Mouse (Mus musculus) heart, postnatal 36 days (tissue): Measurements from ENCODE around the gene Ube2t. TPM values are rescaled to one million over a fixed set of nuclear protein-coding genes. Genes with fewer than 3 reads are reported as not detected.
A peak's percentile ranks its signal among the peaks of the same experiment; 100 is the strongest.

Experiments used
- DNase-seq, 2 experiments: peaks; one replicate each; pipeline ENCODE4 v3.0.0; 2021 to 2022
- intact Hi-C: fragments of 180-260 bp; cut with DNase I; formaldehyde crosslinking; loops from one replicate; pipeline ENCODE4 v1.15.1; 2025
- total RNA-seq, 2 experiments: library from RNA; stranded (reverse); gene quantifications; 2 replicates each; pipeline ENCODE4 v1.2.3; 2021

The Ube2t gene
- total RNA-seq, result 1 to 10 TPM; 7.2 to 7.3 TPM

GRCm38 (mm10) chr1:134962053-134962803 is at the start of gene Ube2t:
Gene Ube2t, plus strand, starts transcription at chr1:134962565.
- intact Hi-C loops, result no loop called here
- DNase-seq, result peak; percentile 92 to 94

DNA sequence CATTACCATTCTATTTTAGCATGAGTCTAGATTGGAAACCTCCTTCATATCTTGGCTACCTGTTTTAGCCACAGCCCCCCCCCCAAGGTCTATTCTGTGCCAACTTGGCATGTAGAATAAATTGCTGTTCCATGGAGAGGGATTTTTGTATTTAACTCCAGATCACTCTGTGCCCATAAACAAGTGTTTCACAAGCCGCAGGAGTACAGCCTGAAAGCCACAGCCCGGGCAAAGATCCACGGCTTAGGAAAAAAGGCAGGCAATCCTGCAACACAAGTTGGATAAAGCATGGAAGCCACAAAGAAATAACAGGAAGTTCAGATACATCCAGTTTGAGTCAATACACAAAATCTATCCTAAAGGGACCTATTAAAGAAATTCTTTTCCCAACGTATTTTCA is 48.8 kb upstream of the Ube2t start:
- peak; percentile 43 to 47 for DNase-seq
- intact Hi-C loops, result loop anchor here (5.0 kb wide), 1 partner anchor 39 kb away; no protein-coding TSS in a partner anchor

GRCm38 (mm10) chr1:134915421-134915820 is 46.9 kb upstream of the Ube2t start:
- no peak for DNase-seq
- intact Hi-C loops, result no loop called here

DNA sequence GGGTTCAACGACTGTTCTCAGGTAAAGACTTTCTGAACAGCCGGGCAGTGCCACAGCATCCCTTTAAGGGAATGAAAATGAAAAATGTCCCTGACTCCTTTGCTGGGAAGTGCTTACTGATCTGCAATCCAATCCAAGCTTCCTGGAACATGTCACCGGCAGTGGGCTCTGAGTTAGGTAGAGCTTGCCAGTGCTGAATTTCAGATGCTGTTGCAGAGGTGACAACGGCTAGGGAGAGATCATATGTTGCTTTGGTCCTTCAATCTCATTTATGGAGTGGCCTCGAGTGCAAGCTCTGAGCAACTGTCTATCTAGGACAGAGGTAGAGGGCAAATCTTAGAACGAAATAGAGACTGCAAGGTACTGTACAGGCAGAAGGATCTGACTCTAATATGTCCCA is 43.4 kb upstream of the Ube2t start:
- intact Hi-C loops, result no loop called here
- DNase-seq, result no peak

DNA sequence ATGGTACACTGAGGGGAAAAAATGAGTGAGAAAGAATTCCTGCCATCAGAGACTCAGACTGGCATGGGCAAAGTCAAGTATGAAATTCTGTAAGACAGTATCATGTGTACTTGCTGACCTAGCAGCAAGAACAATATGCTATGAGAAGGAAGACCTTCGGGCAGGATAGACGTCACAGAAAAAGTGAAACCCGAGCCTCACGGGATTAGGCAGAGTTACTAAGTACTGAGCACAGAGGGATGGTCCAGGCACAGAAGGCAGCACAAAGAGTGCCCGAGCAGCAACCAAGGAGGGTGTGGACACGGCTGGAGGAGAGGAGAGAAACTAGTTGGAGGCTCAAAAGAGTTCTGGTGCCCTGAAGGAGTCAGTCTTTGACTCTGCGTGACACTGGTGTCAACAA is 29.9 kb upstream of the Ube2t start:
- no peak for DNase-seq
- intact Hi-C loops, result no loop called here

DNA sequence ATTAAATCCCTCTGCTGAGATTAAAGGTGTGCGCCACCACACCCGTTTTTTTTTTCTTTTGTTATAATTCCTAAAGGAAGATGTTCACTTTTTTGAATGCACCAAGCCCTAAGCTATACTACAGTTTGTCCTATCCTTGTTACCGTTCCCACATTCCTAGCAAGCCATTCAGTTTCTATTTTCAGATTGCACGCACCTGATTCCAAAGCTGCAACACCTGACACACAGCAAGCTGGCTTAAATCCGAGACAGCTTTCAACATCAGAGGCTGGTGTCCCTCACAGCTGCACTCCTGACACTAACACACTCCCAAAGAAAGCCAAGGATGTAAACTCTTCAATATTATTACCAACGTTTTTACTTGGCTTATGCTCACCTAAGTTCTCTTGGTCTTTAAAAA is 26.0 kb upstream of the Ube2t start:
- no peak for DNase-seq
- intact Hi-C loops, result no loop called here

DNA sequence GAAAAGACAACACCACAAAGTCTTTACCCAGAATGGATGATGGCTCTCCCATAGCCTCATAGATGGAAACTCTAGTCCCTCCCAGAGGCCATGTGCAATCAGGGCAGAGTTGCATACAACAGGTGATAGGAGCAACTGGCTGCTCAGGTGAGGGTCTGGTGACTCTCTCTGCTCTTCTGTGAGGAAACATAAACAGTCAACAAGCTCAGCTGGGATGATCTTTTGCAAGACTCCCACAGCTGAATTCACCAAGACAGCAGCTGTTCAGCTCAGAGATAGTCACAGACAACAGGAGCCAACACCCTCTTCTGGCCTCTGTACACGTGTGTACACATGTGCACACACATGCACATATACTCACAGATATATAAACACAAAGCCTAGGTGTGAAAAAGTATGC is 24.1 kb upstream of the Ube2t start:
- intact Hi-C loops, result no loop called here
- no peak for DNase-seq

- DNase-seq, result no peak
- intact Hi-C loops, result no loop called here
Measured at GRCm38 (mm10) chr1:134940863-134941262, 21.5 kb upstream of the Ube2t start.

- no peak for DNase-seq
- intact Hi-C loops, result no loop called here
Measured at GRCm38 (mm10) chr1:134942898-134943297, 19.5 kb upstream of the Ube2t start.

DNA sequence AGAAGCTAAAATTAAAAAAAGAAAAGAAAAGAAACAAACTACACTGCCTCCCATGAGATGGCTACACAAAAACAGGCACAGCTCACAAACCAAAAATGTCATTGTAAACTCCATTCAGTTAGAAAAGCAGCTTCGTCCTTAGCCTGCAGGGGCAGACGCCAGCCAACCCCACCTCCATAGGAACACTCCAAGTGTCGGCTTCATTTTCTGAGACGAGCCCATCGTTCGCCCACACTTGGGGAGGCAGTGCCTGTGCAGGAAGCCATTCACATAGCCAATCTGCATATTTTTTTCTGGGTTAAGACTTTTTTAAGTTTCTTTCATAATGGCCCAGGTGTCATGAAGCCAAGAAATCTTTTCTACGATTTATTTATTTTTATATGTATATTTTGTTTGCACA is 14.8 kb upstream of the Ube2t start:
- no peak for DNase-seq
- intact Hi-C loops, result no loop called here

- peak in 1 of 2 experiments; percentile 40 for DNase-seq
- intact Hi-C loops, result loop anchor here (5.0 to 10.0 kb wide), 2 partner anchors 38 to 225 kb away; no protein-coding TSS in a partner anchor
Measured at GRCm38 (mm10) chr1:134949946-134950345, 12.4 kb upstream of the Ube2t start.

DNA sequence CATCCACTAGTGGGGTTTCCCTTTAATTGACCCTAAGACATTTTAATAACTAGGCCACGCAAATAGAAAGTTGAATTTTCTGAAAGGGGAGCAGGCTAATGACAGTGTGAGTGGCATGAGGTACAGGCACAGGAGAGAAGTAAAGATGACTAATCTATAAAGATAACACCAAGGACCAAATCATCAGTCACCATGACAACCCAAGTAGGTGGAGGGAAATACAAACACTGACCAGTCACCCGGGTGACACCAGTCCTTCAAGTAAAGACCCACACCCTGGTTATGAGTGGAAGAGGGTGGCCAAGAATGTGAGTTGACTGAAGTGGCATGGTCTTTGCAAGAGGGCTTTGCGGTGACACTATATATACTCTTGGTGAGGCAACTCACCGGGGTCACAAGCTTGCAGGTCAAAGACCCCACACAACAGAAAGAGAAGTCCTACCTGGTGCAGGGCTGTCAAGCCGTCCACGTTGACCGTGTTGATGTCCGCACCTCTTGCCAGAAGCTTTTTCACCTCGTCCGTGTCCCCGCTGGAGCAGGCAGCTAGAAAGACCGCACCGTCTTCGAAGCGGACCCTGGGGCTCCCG is 7.2 kb upstream of the Ube2t start:
- no peak for DNase-seq
- intact Hi-C loops, result loop anchor here (5.0 to 10.0 kb wide), 3 partner anchors 78 to 230 kb away; no protein-coding TSS in a partner anchor

DNA sequence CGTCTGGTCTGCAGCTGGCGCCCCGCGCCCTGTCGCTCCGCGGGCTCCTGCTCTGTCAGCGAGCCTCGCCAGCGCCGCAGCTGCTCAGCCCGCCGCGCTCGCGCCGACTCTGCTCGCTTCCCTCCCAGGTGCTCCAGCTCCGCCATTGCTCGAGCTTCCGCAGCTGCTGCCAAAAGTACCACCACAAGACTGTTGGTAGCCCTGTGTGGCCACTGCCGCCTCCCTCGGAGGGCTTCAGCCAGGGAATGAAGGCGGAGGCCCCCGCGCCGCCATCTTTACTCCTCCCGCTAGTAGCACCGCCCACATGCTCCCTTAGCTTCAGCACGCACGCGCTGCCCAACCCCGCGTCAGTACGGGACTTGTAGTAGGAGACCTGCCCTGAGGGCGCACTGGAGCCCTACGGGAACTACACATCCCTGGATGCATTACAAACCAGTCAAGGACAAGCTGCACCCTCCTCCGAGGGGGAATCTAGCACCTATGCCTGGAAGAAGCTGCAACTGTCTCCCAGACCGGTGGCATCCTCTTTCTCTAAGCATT is 6.7 kb upstream of the Ube2t start, which contains the start of gene Ppp1r12b:
Ppp1r12b (minus strand) TSS at position 306 of the 540 bp plus-strand sequence.
- DNase-seq, result peak; percentile 92 to 95
- intact Hi-C loops, result loop anchor here (5.0 to 10.0 kb wide), 3 partner anchors 78 to 231 kb away; no protein-coding TSS in a partner anchor

DNA sequence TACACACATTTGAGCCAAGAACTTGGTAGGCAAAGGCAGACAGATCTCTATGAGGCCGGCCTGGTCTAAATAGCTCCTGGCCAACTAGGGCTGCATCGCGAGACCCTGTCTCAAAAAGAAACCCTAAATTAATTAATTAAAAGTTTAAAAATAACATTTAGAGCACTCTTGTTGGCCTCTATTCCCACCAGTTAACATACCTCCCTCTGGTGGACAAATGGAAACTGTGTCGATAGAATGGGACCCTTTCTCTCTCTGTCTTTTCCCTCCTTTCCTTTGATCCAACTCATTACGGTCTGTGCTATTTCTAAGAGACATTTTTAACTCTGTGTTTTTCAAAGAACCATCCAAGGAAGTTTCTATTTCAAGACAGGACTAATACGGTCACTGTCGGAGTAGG is 1.7 kb upstream of the Ube2t start:
- intact Hi-C loops, result no loop called here
- no peak for DNase-seq

DNA sequence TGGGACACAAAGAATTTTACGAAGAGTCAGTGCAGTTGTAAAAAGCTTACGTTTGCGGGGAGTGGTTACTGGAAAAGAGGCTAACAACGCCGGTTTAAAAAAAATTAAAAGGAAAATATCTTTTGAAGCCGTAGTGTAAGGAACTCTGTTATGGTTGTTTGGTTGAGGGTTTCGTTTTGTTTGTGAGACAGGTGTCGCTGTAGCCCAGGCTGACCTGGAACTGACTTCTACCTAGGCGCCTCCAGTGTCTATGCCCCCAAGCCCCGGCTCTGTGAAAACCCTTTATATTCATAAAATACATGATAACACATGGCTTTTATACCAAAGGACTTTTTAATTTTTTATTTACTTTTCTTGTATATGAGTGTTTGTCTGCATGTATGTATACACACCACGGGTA is 456 bp downstream of the Ube2t start:
- DNase-seq, result peak in 1 of 2 experiments; percentile 20
- intact Hi-C loops, result no loop called here

- DNase-seq, result no peak
- intact Hi-C loops, result no loop called here
Measured at GRCm38 (mm10) chr1:134965430-134965829, 3.1 kb downstream of the Ube2t start.

GRCm38 (mm10) chr1:134972920-134973319 is 10.6 kb downstream of the Ube2t start:
- intact Hi-C loops, result loop anchor here (5.0 kb wide), 1 partner anchor 134 kb away; the partner anchor contains the start of gene Lgr6
- no peak for DNase-seq

DNA sequence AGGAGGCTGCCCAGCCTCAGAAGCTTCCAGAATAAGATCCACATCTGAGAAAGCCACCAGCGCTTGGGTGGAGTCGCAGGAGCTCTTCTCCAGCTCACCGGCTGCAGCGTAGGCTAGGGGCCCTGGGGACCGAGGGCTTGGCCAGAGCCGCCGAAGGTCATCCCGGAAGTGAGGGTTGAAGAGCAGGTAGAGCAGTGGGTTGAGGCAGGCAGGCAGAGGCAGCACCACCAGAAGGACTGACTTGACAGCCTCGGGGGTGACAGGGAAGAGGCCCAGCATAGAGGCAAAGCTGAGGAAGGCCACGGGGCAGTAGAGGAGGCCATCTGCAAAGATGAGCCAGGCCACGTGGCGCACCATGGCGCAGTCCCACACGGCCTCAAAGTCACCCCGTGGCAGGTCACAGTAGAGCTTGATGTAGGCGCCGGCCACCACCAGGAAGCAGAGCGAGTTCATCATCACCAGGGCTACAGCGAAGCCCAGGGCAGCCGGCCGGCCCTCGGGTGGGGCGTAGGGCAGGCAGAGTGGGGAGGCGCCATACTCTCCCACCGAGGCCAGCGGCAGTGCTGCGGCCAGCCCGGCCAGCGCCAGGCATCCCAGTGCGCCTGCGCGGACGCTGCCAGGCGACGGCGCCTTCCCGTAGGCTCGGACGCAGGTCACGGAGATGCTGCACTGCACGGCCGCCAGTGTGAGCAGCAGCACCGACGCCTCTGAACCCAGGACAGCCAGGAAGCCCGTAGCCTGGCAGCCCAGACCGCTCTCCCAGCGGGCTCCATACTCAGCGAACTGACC is 25.0 kb downstream of the Ube2t start:
- intact Hi-C loops, result loop anchor here (5.0 kb wide), 1 partner anchor 385 kb away; no protein-coding TSS in a partner anchor
- peak; percentile 53 to 62 for DNase-seq

GRCm38 (mm10) chr1:134987962-134988341 is 25.6 kb downstream of the Ube2t start:
- DNase-seq, result no peak

GRCm38 (mm10) chr1:134989372-134989771 is 27.0 kb downstream of the Ube2t start:
- intact Hi-C loops, result loop anchor here (1.0 to 5.0 kb wide), 2 partner anchors 117 to 383 kb away; no protein-coding TSS in a partner anchor
- peak; percentile 79 to 80 for DNase-seq

More at GRCm38 (mm10) chr1:134987962-134988341, 25.6 kb downstream of the Ube2t start:
- intact Hi-C loops, result loop anchor here (5.0 kb wide), 1 partner anchor 384 kb away; no protein-coding TSS in a partner anchor
